Mouse (Mus musculus): ENCODE measurements around the gene Gcnt1.

The Gcnt1 gene

GRCm38 (mm10) chr19:17323689-17324241 is 48.9 kb downstream of the Gcnt1 start:
- no peak for DNase-seq (ENCODE audit: low spot score)

GRCm38 (mm10) chr19:17323006-17323688 is 49.5 kb downstream of the Gcnt1 start:
- no peak for DNase-seq (ENCODE audit: low spot score)

- DNase-seq (ENCODE audit: low spot score): no peak
Measured at GRCm38 (mm10) chr19:17319770-17320169, 52.9 kb downstream of the Gcnt1 start.

- no peak for DNase-seq (ENCODE audit: low spot score)
Measured at GRCm38 (mm10) chr19:17318733-17319132, 53.9 kb downstream of the Gcnt1 start.

- no peak for DNase-seq (ENCODE audit: low spot score)
Measured at GRCm38 (mm10) chr19:17316311-17317003, 56.2 kb downstream of the Gcnt1 start.

GRCm38 (mm10) chr19:17314451-17314850 is 58.2 kb downstream of the Gcnt1 start:
- DNase-seq (ENCODE audit: low spot score): no peak

- no peak for DNase-seq (ENCODE audit: low spot score)
Measured at GRCm38 (mm10) chr19:17313766-17314165, 58.9 kb downstream of the Gcnt1 start.

- no peak for DNase-seq (ENCODE audit: low spot score)
Measured at GRCm38 (mm10) chr19:17312671-17313180, 59.9 kb downstream of the Gcnt1 start.

- no peak for DNase-seq (ENCODE audit: low spot score)
Measured at GRCm38 (mm10) chr19:17311501-17311900, 61.1 kb downstream of the Gcnt1 start.

- no peak for DNase-seq (ENCODE audit: low spot score)
Measured at GRCm38 (mm10) chr19:17311031-17311430, 61.6 kb downstream of the Gcnt1 start.

- no peak for DNase-seq (ENCODE audit: low spot score)
Measured at GRCm38 (mm10) chr19:17296081-17296480, 76.6 kb downstream of the Gcnt1 start.

GRCm38 (mm10) chr19:17295211-17295766 is 77.4 kb downstream of the Gcnt1 start:
- no peak for DNase-seq (ENCODE audit: low spot score)

GRCm38 (mm10) chr19:17294136-17294535 is 78.5 kb downstream of the Gcnt1 start:
- no peak for DNase-seq (ENCODE audit: low spot score)

- no peak for DNase-seq (ENCODE audit: low spot score)
Measured at GRCm38 (mm10) chr19:17289526-17289925, 83.1 kb downstream of the Gcnt1 start.

GRCm38 (mm10) chr19:17286004-17286403 is 86.6 kb downstream of the Gcnt1 start:
- DNase-seq (ENCODE audit: low spot score): no peak

- DNase-seq (ENCODE audit: low spot score): no peak
Measured at GRCm38 (mm10) chr19:17283317-17283716, 89.3 kb downstream of the Gcnt1 start.

GRCm38 (mm10) chr19:17278381-17279051 is 94.1 kb downstream of the Gcnt1 start:
- no peak for DNase-seq (ENCODE audit: low spot score)

Measured in urinary bladder, postnatal 10 days (tissue).